ENCODE assay signal across 8 mouse cellular contexts in the genomic region with DNA sequence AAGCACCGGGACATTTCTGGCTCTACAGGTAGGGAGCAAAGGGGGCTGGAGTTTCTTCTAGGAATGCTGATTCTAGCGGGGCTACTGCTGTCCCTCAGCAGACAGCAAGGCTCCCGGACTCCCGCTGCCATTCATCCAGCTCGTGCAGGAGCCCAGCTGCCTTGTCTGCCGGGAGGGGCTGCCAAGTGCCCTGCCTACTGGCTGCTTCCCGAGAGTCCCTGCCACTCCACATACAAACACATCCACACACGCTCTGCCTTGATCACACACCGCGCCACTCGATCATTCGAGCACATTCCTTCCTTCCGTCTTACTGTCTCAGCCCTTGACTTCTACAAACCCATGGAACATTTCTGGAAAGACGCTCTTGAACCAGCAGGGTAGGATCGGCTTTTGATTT.
A peak's percentile ranks its signal among the peaks of the same experiment; 100 is the strongest.
DNase-seq lines count a peak whose midpoint lies in the region; ATAC-seq and TF ChIP-seq lines count a peak whose summit lies in the region.

No protein-coding gene starts in this region.

- no peak overlapping the region for H3K9ac ChIP-seq in embryonic facial prominence, embryonic 11.5 days (replicated peaks; ENCODE audit: low read length)
- peak overlapping the region; percentile 3; the same call in 1 of the 2 replicates for H3K9ac ChIP-seq in heart, postnatal 0 days (replicated peaks; ENCODE audit: low read depth, low read length)

- 5% methylated on average over 15 of the region's 15 CpGs for whole genome bisulfite sequencing in embryonic facial prominence, embryonic 11.5 days
- WGBS in heart, postnatal 0 days: 1% methylated on average over 15 of the region's 15 CpGs

- no peak for TF ChIP-seq EP300 in heart, postnatal 0 days (IDR thresholded peaks at IDR 0.05; ENCODE audit: low read depth)

- no peaks in the 10 kb centered on the region for H3K9me3 ChIP-seq in embryonic facial prominence, embryonic 11.5 days (replicated peaks; ENCODE audit: control insufficient read depth, low read length)
- H3K9me3 ChIP-seq in heart, postnatal 0 days (replicated peaks; ENCODE audit: control insufficient read depth, low read length): no peaks in the 10 kb centered on the region

- H3K36me3 ChIP-seq in embryonic facial prominence, embryonic 11.5 days (replicated peaks; ENCODE audit: control insufficient read depth, insufficient read depth, low read depth, low read length): no peaks in the 10 kb centered on the region
- H3K36me3 ChIP-seq in heart, postnatal 0 days (replicated peaks; ENCODE audit: control insufficient read depth, insufficient read depth, low read length): no peaks in the 10 kb centered on the region

- H3K4me1 ChIP-seq in embryonic facial prominence, embryonic 11.5 days (ENCODE audit: control insufficient read depth, insufficient read depth, low read length): peaks cover 5% of the 10 kb centered on the region
- H3K4me1 ChIP-seq in heart, postnatal 0 days (ENCODE audit: control insufficient read depth, insufficient read depth): no peaks in the 10 kb centered on the region; the same call in 1 of the 2 replicates

- H3K4me2 ChIP-seq in embryonic facial prominence, embryonic 11.5 days (ENCODE audit: low read depth, low read length): peak overlapping the region; percentile 36
- peak overlapping the region; percentile 64 for H3K4me2 ChIP-seq in heart, postnatal 0 days (ENCODE audit: low read depth, low read length)

- no peak for TF ChIP-seq CTCF in heart, postnatal 0 days (IDR thresholded peaks at IDR 0.05; ENCODE audit: low read depth)

- no peak for ATAC-seq in embryonic facial prominence, embryonic 11.5 days (replicated peaks; ENCODE audit: insufficient number of reproducible peaks, low FRiP score, low TSS enrichment, low read depth)
- no peak for ATAC-seq in heart, postnatal 0 days (ENCODE audit: insufficient read depth, low read depth)
- no peak for ATAC-seq in granulocyte monocyte progenitor cell, adult 5-6 weeks (replicated peaks; ENCODE audit: poor library complexity, severe bottlenecking)

- peaks cover 33% of the 10 kb centered on the region for H3K27me3 ChIP-seq in embryonic facial prominence, embryonic 11.5 days (ENCODE audit: control insufficient read depth, insufficient read depth, low read length)
- peaks cover 32% of the 10 kb centered on the region for H3K27me3 ChIP-seq in heart, postnatal 0 days (ENCODE audit: control insufficient read depth, insufficient read depth, low read length)

- peak overlapping the region; percentile 16; the same call in 1 of the 2 replicates for H3K4me3 ChIP-seq in embryonic facial prominence, embryonic 11.5 days (ENCODE audit: low read depth, low read length)
- H3K4me3 ChIP-seq in heart, postnatal 0 days (ENCODE audit: low read depth, low read length): peak overlapping the region; percentile 45

- DNase-seq in heart, adult 18-20 months: peak; percentile 22 to 44
- no peak for DNase-seq in heart, adult 11 months
- peak; percentile 22 for DNase-seq in embryonic facial prominence, embryonic 11.5 days (ENCODE audit: low spot score)
- no peak for DNase-seq in heart, postnatal 0 days (ENCODE audit: low spot score)
- DNase-seq in kidney, postnatal 36 days: peak; percentile 19 to 52
- DNase-seq in lung, postnatal 10 days: peak; percentile 7
- peak; percentile 56 for DNase-seq in retina, embryonic 14.5 days (ENCODE audit: low spot score)

- no peak overlapping the region for H3K27ac ChIP-seq in embryonic facial prominence, embryonic 11.5 days (replicated peaks; ENCODE audit: low read depth, low read length)
- no peak overlapping the region for H3K27ac ChIP-seq in heart, postnatal 0 days (ENCODE audit: low read depth)

Comparison
In these comparisons a context has a peak if more than half of its experiments do, and no peak if none do; other contexts are left out.
1. DNase-seq: peak in heart, adult 18-20 months (2 of 2), embryonic facial prominence, embryonic 11.5 days (single experiment), kidney, postnatal 36 days (2 of 2), lung, postnatal 10 days (single experiment) and retina, embryonic 14.5 days (single experiment); none in heart, adult 11 months (single experiment) and heart, postnatal 0 days (single experiment).